Mouse (Mus musculus) brain, embryonic 14.5 days (tissue): ENCODE results near the gene Gtse1.

Experiments
- CTCF ChIP-seq: fragments of 200-500 bp; IDR thresholded peaks from 2 replicates; pipeline ENCODE4 v1.5.1; 2012; ENCODE audit warnings: inconsistent platforms, mild to moderate bottlenecking, moderate library complexity, borderline replicate concordance; ENCODE audit not compliant: insufficient read depth, insufficient read length; ENCODE audit errors: extremely low read depth
- POLR2A ChIP-seq: fragments of 200-500 bp; IDR thresholded peaks from 2 replicates; pipeline ENCODE4 v1.6.1; 2012; ENCODE audit warnings: mild to moderate bottlenecking, inconsistent platforms, borderline replicate concordance; ENCODE audit not compliant: poor library complexity, insufficient read depth, insufficient read length, severe bottlenecking; ENCODE audit errors: extremely low read depth

DNA sequence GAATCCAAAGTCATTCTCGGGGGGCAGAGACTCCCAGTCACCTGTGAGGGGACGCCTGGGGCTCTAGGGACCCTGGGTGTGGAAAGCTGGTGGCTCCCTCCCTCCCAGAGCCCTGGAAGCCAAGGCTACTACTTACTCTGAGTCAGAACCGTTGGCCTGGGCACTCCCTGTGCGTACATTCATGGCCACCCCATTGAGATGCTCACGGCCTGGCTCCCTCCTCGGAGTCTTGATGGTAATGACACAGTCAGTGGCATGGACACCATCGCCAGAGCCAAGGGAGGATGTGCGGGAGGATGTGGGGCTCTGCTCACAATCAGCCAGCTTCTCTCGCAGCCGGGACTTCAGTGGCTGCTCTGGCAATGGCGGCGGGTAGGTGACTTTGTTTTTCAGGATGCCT is 41.3 kb downstream of the Gtse1 start:
- no peak for TF ChIP-seq CTCF
- no peak for TF ChIP-seq POLR2A
